Mouse (Mus musculus) ES-E14 (cell line): Measurements from ENCODE around the gene Heyl.

Experiments
- CHD2 ChIP-seq: IDR thresholded peaks from 2 replicates; pipeline ENCODE4 v1.6.1; 2014; ENCODE audit warnings: mild to moderate bottlenecking, low read depth, low read length, inconsistent platforms
- HCFC1 ChIP-seq: IDR thresholded peaks from 2 replicates; pipeline ENCODE4 v1.6.1; 2012; ENCODE audit warnings: low read length, inconsistent platforms, borderline replicate concordance; ENCODE audit not compliant: insufficient read depth
- MAFK ChIP-seq: IDR thresholded peaks from 2 replicates; pipeline ENCODE4 v1.6.1; 2014; ENCODE audit warnings: mild to moderate bottlenecking, low read depth, low read length, inconsistent platforms; ENCODE audit not compliant: insufficient read depth
- ZC3H11A ChIP-seq: IDR thresholded peaks from 2 replicates; pipeline ENCODE4 v1.6.1; 2012; ENCODE audit warnings: low read depth, mild to moderate bottlenecking, inconsistent platforms, low read length, borderline replicate concordance
- ZNF384 ChIP-seq: IDR thresholded peaks from 2 replicates; pipeline ENCODE4 v1.6.1; 2012; ENCODE audit warnings: low read depth, low read length, inconsistent platforms

- TF ChIP-seq MAFK = no peak
- TF ChIP-seq HCFC1 = no peak
- no peak for TF ChIP-seq ZNF384
- no peak for TF ChIP-seq ZC3H11A
- TF ChIP-seq CHD2 = no peak
Measured at GRCm38 (mm10) chr4:123261721-123262401, 28.5 kb downstream of the Heyl start, which contains the start of gene Pabpc4.
